Mouse (Mus musculus): ENCODE results near the gene Tbc1d7.

- TF ChIP-seq CTCF (IDR thresholded peaks at IDR 0.05; ENCODE audit: low read depth, low read length) = no peak
- no peak for TF ChIP-seq TAL1 (conservative IDR thresholded peaks at IDR 0.05; ENCODE audit: low read depth, low read length)
These were observed 3.6 kb downstream of the Tbc1d7 start for GRCm38 (mm10) chr13:43167721-43168120.

Data from G1E (cell line).